In genomic region chr5:108269063-108269810, GRCm38 (mm10) we compare ENCODE assay signal across 1 mouse cellular context.
TF ChIP-seq lines count a peak whose summit lies in the region.

No protein-coding gene starts in this region.

TF ChIP-seq in MEL, 35 proteins besides CTCF, POLR2A, EP300 and RAD21 (continued from another document):
- no peak for TF ChIP-seq USF2 (IDR thresholded peaks at IDR 0.05; ENCODE audit: borderline replicate concordance in 1 of 2, insufficient read depth in 1 of 2, low read depth in 1 of 2, low read length in 2 of 2)
- TF ChIP-seq SMC3 (IDR thresholded peaks at IDR 0.05; ENCODE audit: low read depth, low read length): no peak
- TF ChIP-seq GABPA (IDR thresholded peaks at IDR 0.05; ENCODE audit: low read depth, low read length): no peak
- TF ChIP-seq UBTF (IDR thresholded peaks at IDR 0.05; ENCODE audit: borderline replicate concordance, insufficient read depth, low read depth, low read length): 0 out of 2 replicates have a peak, but pooled peaks have one; percentile 63
- TF ChIP-seq ZMIZ1 (IDR thresholded peaks at IDR 0.05; ENCODE audit: low read depth, low read length): no peak
- no peak for TF ChIP-seq MEF2A (IDR thresholded peaks at IDR 0.05; ENCODE audit: extremely low read depth, insufficient replicate concordance, low read depth, low read length, poor library complexity, severe bottlenecking)
- no peak for TF ChIP-seq TAL1 (IDR thresholded peaks at IDR 0.05; ENCODE audit: low read length)
- TF ChIP-seq POLR2AphosphoS2 (IDR thresholded peaks at IDR 0.05; ENCODE audit: low read length): no peak
- no peak for TF ChIP-seq ZC3H11A (IDR thresholded peaks at IDR 0.05; ENCODE audit: low read depth, low read length)
- no peak for TF ChIP-seq TCF12 (IDR thresholded peaks at IDR 0.05; ENCODE audit: low read depth, low read length)
- no peak for TF ChIP-seq MAZ (IDR thresholded peaks at IDR 0.05; ENCODE audit: low read depth, low read length)
TF ChIP-seq in MEL: peak in this region for 4.
